Mouse (Mus musculus) heart, postnatal 0 days (tissue): ENCODE measurements around the gene Vdac2. TPM values are rescaled to one million over a fixed set of nuclear protein-coding genes. Genes with fewer than 3 reads are reported as not detected.

Experiments used
- ATAC-seq: fragments of 200-750 bp; cut with Nextera tagmentation; 2 replicates; pipeline ENCODE4 v1.8.0; 2017; ENCODE audit warnings: low read depth, moderate number of reproducible peaks, moderate library complexity; ENCODE audit not compliant: insufficient read depth
- DNase-seq: peaks from one replicate; pipeline ENCODE4 v3.0.0-alpha.2; 2016; ENCODE audit warnings: low spot score
- H3K27ac ChIP-seq: fragments of 300-500 bp; sonication (generic); 2 replicates; pipeline ENCODE4 v1.5.1; 2014; ENCODE audit warnings: low read depth, mild to moderate bottlenecking
- H3K27me3 ChIP-seq: fragments of 300-500 bp; sonication (generic); 2 replicates; pipeline ENCODE4 v1.6.1; 2014; ENCODE audit warnings: low read length, mixed read lengths; ENCODE audit not compliant: control insufficient read depth, insufficient read depth
- H3K36me3 ChIP-seq: fragments of 300-500 bp; sonication (generic); replicated peaks from 2 replicates; pipeline ENCODE4 v1.6.1; 2014; ENCODE audit warnings: low read length, mixed read lengths; ENCODE audit not compliant: control insufficient read depth, insufficient read depth
- H3K4me1 ChIP-seq: fragments of 300-500 bp; sonication (generic); 2 replicates; pipeline ENCODE4 v1.6.1; 2014; ENCODE audit warnings: antibody characterized with exemption; ENCODE audit not compliant: control insufficient read depth, insufficient read depth
- H3K4me2 ChIP-seq: fragments of 300-500 bp; sonication (generic); 2 replicates; pipeline ENCODE4 v1.6.1; 2014; ENCODE audit warnings: low read depth, mild to moderate bottlenecking, low read length, moderate library complexity
- H3K4me3 ChIP-seq: fragments of 300-500 bp; sonication (generic); 2 replicates; pipeline ENCODE4 v1.5.1; 2014; ENCODE audit warnings: low read depth, low read length
- H3K9ac ChIP-seq: fragments of 300-500 bp; sonication (generic); replicated peaks from 2 replicates; pipeline ENCODE4 v1.6.1; 2014; ENCODE audit warnings: low read depth, low read length, mixed read lengths
- H3K9me3 ChIP-seq: fragments of 300-500 bp; sonication (generic); replicated peaks from 2 replicates; pipeline ENCODE4 v1.6.1; 2016; ENCODE audit warnings: low read length; ENCODE audit not compliant: control insufficient read depth
- CTCF ChIP-seq: IDR thresholded peaks from 2 replicates; pipeline ENCODE4 v1.5.1; 2016; ENCODE audit warnings: antibody characterized with exemption, control low read depth, low read depth
- EP300 ChIP-seq: IDR thresholded peaks from 2 replicates; pipeline ENCODE4 v1.6.1; 2016; ENCODE audit warnings: antibody characterized with exemption, low read depth
- WGBS: fragments of 180-500 bp; shearing (Covaris S2); extraction: QIAGEN DNeasy Blood & Tissue Kit; methylation state at CpG from one replicate; pipeline ENCODE4 v1.1.7; 2014; 5-methylcytosine and 5-hydroxymethylcytosine counted together
- polyA plus RNA-seq: library from polyadenylated mRNA; unstranded; fragments of >200 nt; fragmentation: Nextera tagmentation; extraction: Ambion mirVana; gene quantifications from 2 replicates; pipeline ENCODE4 v1.2.1, GENCODE M21; 2015
- total RNA-seq: library from RNA; depleted of rRNA; stranded (reverse); fragments of >200 nt; gene quantifications from 2 replicates; pipeline ENCODE4 v1.2.3, GENCODE M21; 2014; ENCODE audit warnings: low replicate concordance; rRNA removed

Vdac2 gene
- total RNA-seq (619 and 692 TPM in 2 replicates), polyA plus RNA-seq (660 and 663 TPM in 2 replicates)

GRCm38 (mm10) chr14:21824938-21825337, at the start of gene Vdac2:
Vdac2 (plus strand) TSS chr14:21825238.
- Histone ChIP-seq H3K27ac (peak within 1 kb of the TSS; percentile 98), H3K4me3 (no peak within 1 kb of the TSS), H3K4me2 (no peak within 1 kb of the TSS), H3K36me3 (no peaks in the 10 kb centered on the region), H3K9ac (no peak within 1 kb of the TSS), H3K27me3 (no peaks in the 10 kb centered on the region), H3K4me1 (peaks cover 46% of the 10 kb centered on the region), H3K9me3 (no peaks in the 10 kb centered on the region)
- peak; percentile 5 for DNase-seq
- 79% methylated on average over 2 of the region's 2 CpGs for WGBS
- ATAC-seq, result no peak
- TF ChIP-seq CTCF (no peak), EP300 (no peak)

- Histone ChIP-seq H3K4me1 (no peaks in the 10 kb centered on the region), H3K27ac (no peak overlapping the region), H3K36me3 (peaks cover 43% of the 10 kb centered on the region), H3K9me3 (no peaks in the 10 kb centered on the region), H3K27me3 (no peaks in the 10 kb centered on the region), H3K4me3 (no peak overlapping the region), H3K4me2 (no peak overlapping the region), H3K9ac (no peak overlapping the region)
- ATAC-seq (no peak), DNase-seq (no peak)
- TF ChIP-seq CTCF (no peak), EP300 (no peak)
- 89% methylated on average over 4 of the region's 4 CpGs for WGBS
These were observed 48.8 kb upstream of the Vdac2 start for GRCm38 (mm10) chr14:21776201-21776600.

- 86% methylated on average over 4 of the region's 4 CpGs for WGBS
- TF ChIP-seq CTCF (no peak), EP300 (no peak)
- no peak for DNase-seq
These were observed 38.5 kb upstream of the Vdac2 start for GRCm38 (mm10) chr14:21786500-21786899.

GRCm38 (mm10) chr14:21787374-21787773, 37.7 kb upstream of the Vdac2 start:
- H3K27me3 ChIP-seq, result no peaks in the 10 kb centered on the region
- ATAC-seq (no peak), DNase-seq (no peak)
- TF ChIP-seq CTCF (no peak), EP300 (no peak)
- peaks cover 40% of the 10 kb centered on the region; the same call in 1 of the 2 replicates for H3K36me3 ChIP-seq
- no peak overlapping the region for H3K27ac ChIP-seq
- H3K9ac ChIP-seq, result no peak overlapping the region
- no peaks in the 10 kb centered on the region for H3K4me1 ChIP-seq
- 76% methylated on average over 3 of the region's 3 CpGs for WGBS
- H3K9me3 ChIP-seq, result no peaks in the 10 kb centered on the region
- no peak overlapping the region for H3K4me2 ChIP-seq
- no peak overlapping the region for H3K4me3 ChIP-seq

More at GRCm38 (mm10) chr14:21786500-21786899, 38.5 kb upstream of the Vdac2 start:
- no peak for ATAC-seq
- Histone ChIP-seq H3K9me3 (no peaks in the 10 kb centered on the region), H3K4me1 (no peaks in the 10 kb centered on the region), H3K27me3 (no peaks in the 10 kb centered on the region), H3K9ac (no peak overlapping the region), H3K36me3 (peaks cover 37% of the 10 kb centered on the region; the same call in 1 of the 2 replicates), H3K4me3 (no peak overlapping the region), H3K27ac (no peak overlapping the region), H3K4me2 (no peak overlapping the region)

GRCm38 (mm10) chr14:21788121-21788520, 36.9 kb upstream of the Vdac2 start:
- no peak for DNase-seq
- no peaks in the 10 kb centered on the region for H3K27me3 ChIP-seq
- H3K4me1 ChIP-seq, result no peaks in the 10 kb centered on the region
- TF ChIP-seq EP300 (no peak), CTCF (no peak)
- H3K36me3 ChIP-seq, result peaks cover 46% of the 10 kb centered on the region
- H3K4me3 ChIP-seq, result no peak overlapping the region
- ATAC-seq, result no peak
- no peak overlapping the region for H3K27ac ChIP-seq
- 83% methylated on average over 5 of the region's 5 CpGs for WGBS
- no peak overlapping the region for H3K4me2 ChIP-seq
- no peaks in the 10 kb centered on the region for H3K9me3 ChIP-seq
- no peak overlapping the region for H3K9ac ChIP-seq

GRCm38 (mm10) chr14:21790585-21791251, 34.3 kb upstream of the Vdac2 start:
- no peak for ATAC-seq
- Histone ChIP-seq H3K4me1 (no peaks in the 10 kb centered on the region), H3K27ac (no peak overlapping the region), H3K36me3 (peaks cover 46% of the 10 kb centered on the region), H3K4me2 (no peak overlapping the region), H3K9me3 (no peaks in the 10 kb centered on the region), H3K9ac (no peak overlapping the region), H3K4me3 (no peak overlapping the region), H3K27me3 (no peaks in the 10 kb centered on the region)
- no peak for TF ChIP-seq CTCF
- no peak for TF ChIP-seq EP300
- 90% methylated on average over 9 of the region's 9 CpGs for WGBS
- no peak for DNase-seq
